Mouse (Mus musculus) embryo, embryonic 11.5 days (tissue): ENCODE measurements around the gene Gab2.

Experiments
- DNase-seq: peaks from one replicate; pipeline ENCODE4 v3.0.0-alpha.2; 2012; ENCODE audit warnings: low read depth, low spot score

Gene Gab2

DNA sequence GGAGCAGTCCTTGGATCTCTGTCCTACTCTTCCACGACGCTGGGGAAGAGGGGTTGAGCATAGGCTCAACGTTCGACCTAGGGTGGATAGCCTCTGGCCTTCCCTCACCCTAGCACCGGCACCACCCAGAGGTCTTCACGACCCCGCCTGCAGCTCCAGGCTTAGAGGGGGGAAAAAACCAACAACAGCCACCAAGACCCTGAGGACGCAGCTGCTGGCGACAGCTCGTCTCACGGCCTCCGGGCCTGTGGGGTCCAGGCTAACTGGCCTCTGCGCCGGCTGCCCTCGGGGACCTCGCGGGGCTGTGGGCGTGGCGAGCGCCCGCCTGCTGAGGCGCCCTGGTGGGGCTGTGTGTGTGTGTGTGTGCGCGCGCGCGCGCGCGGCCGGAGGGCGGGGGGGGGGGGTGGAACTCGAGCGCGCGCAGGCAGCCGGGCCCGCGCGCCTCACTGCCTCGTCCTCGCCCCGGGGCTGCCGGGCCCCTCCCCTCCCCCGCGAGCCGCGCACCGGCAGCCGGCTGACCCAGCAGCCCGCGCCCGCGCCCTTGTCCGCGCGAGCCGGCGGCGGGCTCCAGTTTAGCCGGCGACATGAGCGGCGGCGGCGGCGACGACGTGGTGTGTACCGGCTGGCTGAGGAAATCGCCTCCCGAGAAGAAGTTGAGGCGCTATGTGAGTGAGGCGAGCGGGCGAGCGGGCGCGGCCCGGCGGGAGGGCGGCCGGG is at the start of gene Gab2:
Gab2 (plus strand) TSS at position 345 of the 717 bp plus-strand sequence.
- DNase-seq: peak; percentile 55

DNA sequence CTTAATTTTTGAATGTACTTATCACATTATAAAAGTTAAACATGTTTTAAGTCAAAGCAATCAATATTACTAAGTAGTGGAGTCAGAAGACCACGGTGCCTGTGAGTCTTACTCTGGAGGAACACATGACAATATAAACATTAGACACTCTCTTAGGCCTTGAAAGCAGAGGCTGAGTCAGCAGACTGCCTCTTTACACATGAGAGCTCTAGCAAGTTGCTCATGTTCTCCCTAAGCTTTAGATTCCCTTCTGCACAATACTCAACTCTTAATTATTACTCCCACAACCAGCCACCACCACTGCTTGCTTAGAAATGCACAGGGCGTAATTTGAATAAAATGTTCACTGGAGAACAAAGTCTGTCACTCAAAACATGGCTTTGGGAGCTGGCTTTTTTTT is 49.0 kb upstream of the Gab2 start:
- no peak for DNase-seq

- no peak for DNase-seq
Measured at GRCm38 (mm10) chr7:97039641-97040040, 41.7 kb upstream of the Gab2 start.

DNA sequence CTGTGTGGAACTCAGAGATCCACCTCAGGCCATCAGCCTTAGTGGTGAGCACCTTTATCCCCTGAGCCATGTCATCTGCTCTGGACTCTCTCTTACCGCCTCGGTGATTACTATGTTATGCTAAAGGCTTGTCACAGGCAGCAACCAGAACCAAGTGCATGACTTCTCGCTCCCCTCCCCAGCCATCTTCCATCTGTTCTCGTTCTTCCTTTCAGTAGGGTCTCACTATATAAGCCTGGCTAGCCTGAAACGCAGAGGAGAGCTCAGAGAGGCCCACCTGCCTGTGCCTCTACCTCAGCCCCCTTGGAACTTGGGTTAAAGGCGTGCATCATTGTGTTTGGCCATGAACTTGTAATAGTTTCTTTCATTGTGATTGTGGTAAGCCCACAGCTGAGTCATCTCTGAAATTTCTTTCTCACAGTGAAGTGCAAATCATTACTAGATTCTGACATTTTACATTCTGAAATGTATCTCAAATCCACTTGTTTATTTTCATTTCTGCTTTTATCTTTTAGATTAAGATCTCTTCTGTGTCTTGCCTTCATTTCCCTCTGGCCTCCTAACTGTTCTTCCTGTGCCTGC is 39.4 kb upstream of the Gab2 start:
- no peak for DNase-seq

- DNase-seq: no peak
Measured at GRCm38 (mm10) chr7:97042981-97043380, 38.4 kb upstream of the Gab2 start.

DNA sequence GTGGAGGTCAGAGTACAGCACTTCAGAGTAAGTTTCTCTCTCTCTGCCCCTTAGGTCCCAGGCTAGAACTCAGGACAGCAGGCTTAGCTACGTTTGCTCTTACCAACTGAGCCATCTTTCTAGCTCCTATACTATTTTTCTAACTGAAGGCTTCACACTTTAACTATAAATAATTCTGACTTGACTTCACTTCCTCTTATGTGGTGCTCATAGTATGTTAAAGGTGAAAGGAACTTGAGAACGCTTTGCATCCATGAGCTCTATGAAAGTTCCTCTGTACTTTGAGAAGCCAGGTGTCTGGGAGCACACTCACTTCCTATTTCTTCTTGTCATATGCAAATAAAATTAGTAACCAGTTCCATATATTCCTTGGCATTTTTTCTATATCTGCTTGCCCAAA is 20.4 kb upstream of the Gab2 start:
- DNase-seq: no peak

DNA sequence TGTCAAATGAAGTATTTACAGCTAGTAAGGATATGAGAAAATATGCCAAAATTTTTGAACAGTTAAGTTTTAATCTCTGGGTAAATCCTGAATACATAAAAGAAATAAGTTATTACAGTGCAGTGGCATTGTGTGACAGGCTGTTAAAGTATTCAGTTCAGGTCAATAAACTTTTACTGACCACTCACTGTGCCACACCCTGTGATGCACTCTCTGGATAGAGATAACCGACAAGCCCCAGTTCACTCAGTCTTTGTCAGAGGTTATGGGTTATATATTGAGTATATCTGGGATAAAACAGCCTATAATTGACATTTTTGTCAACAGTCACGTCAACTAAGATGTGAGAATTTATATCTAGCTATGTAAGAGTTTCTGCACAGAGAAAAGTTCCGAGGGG is 9.9 kb upstream of the Gab2 start:
- DNase-seq: no peak

DNA sequence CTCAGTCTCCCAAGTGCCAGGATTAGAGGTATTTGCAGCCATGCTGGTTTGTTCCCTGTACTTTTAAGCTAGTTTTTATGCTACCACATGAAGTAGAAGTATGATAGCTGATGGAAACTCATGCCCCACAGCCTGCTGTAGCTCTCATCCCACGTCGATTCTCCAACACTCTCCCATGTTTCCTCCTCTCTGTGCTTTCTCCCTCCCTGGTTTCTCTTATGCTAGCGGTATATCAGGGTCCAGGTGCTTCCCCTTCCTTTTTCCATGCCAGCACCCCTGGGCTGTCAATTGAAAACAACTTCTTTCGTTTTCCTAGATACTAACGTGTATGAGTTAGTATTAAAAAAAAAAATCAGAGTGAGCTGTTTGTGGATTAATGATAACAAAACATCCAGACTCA is 9.3 kb upstream of the Gab2 start:
- DNase-seq: no peak

DNA sequence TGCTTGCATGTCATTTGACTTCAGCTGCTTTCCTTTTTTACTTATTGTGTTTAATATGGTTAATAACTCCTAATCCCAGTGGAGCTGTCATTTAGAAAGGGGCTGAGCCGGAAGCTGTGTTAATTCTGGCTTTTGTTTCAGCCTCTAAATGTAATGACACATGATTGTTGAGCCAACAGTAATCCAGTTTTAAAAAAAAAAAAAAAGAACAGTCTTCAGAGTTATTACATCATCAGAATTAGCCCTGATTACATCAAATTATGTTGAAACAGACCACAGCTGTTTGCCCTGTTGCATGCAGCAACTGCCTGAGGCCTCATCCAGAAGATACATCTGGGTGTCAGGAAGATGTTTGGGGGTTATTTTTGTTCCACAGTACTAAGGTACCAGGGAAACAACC is 6.4 kb upstream of the Gab2 start:
- no peak for DNase-seq

DNA sequence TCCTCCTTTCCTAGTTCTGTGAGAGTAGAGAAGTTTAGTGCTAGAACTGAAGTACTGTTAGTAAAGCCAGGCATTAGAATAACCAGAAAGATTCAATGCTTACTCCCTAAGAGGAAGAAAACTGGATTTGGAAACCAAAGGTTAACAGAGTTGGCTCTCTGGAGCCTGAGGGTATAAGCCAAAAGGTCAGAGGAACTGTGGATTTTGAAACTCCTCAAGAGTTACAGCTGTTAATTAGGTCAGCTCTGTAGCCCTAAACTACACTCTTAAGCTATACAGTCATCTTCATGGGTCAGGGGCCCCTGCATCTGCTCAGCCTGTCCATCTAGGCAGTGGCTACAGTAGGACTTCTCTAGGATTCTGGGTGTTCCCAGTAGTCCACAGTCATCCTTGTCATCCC is 4.4 kb upstream of the Gab2 start:
- DNase-seq: no peak

DNA sequence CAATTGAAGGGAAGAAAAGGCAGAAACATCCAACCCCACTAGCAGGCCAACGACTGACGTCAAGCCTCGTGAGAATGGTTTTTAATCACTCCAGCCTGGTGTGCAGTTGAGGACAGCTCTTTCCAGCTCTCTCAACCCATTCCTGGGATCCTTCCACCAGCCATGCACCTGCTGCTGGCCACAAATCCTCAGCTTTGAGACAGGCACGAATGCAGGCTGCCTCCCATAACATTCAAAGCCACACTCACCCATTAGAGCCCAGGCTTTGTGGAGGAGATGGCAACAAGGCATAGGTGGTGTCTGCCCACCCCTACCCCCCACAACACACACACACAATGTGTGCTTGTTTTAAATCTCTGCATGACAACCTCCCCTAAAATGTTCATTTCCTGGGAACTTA is 2.7 kb upstream of the Gab2 start:
- no peak for DNase-seq

GRCm38 (mm10) chr7:97079145-97079544 is 2.2 kb upstream of the Gab2 start:
- DNase-seq: no peak

DNA sequence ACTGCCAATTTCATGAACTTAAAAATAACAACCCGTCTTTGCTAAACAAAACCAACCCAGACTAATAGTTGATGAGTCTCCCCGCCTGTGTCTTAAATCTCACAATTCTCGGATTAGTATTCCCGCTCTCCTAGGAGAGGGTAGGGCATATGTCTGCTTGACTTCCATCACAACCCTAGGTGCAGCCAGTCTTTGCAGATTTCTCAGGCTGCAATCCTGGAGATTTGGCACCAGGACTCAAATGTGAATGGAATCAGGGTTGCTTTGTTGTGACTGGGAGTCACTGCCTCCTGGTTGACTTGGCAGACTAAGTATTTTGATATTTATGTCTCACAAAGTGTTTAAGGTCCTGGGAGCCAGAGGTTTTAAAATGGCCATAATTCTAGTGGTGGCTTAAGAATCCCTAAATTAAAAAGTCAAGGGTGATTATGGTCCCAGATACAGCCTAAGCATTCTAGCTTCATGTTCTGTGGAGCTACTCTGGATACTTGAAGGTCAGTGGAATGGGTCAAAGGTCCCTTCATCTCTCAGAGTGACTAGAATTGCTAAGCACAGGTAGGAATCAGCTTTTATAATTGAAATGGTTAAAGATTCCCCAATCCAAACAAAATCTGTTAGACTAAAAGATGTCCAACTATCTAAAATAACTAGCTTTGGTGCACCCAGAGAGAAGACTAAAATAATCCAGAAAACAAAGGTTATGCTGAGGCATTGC is 1.6 kb upstream of the Gab2 start:
- DNase-seq: no peak

- no peak for DNase-seq
Measured at GRCm38 (mm10) chr7:97080621-97081241, 655 bp upstream of the Gab2 start.

DNA sequence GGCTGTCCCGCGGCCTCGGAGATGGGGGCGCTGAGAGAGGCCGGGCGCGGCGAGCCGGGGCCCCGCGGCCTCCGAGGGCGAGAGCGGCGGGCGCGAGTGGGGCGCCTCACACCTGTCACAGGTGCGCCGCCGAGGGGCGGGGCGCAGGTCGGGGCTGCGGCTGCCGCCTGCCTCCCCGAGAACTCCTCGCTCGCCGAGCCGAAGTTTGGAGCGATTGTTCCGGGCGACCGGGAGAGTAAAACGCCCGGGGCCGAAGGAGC is 503 bp downstream of the Gab2 start:
- DNase-seq: no peak

DNA sequence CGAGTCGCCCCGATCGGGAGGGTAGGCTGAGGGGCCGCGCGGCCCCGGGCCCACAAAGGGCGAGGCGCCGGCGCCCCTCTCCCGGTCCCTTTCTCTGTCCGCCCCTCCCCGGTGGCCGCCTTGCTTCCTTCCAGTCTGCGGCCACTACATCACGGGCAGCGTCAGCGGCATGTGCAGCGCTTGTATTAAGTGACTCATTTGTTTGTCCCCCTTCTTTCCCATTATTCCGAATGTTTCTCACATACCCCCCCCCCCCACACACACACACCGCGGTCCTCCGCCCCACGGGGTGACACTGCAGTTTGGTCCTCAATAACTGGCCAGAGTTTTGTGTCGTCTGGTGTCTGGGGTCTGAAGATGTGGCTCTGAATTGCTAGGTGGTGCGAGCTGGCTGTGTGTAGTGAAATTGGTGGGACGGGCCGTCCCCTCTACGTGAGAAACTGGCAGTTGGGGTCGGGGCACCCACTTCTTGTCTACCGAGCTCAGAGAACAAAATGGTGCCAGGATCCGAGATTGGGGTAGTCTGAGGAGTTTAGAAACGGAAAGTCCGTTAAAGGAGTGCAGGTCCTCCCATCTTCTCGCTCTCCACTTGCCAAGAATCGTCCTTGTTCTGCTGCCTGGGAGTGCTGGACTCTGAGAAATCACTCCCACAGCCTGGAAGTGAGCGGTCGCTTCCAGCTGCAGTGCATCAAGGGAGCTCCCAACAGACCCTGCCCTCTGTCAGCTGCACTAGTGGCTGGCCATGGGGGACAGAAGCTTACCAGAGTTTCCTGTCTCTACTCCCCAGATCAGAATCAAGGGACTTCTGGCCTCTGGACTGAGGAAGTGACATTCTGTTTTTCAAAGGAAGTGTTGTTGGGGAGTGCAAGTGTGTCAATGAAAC is 1.1 kb downstream of the Gab2 start:
- peak; percentile 40 for DNase-seq

DNA sequence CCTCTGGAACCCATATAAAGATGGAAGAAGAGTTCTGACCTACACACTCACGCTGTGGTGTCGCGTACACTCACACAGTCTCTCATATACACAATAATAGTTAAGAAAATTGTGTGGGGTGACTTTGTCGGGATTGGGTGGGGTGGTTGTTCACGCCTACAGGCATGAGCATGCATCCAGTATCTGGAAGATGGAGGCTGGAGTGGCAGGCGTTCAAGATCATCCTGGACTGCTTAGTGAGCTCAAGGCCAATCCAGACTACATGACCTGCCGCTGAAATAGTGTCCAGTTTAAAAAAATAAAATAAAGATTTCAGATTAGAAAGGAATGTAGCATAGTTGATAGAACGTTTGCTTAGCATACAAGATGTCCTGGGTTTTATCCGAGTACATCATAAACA is 2.2 kb downstream of the Gab2 start:
- no peak for DNase-seq

DNA sequence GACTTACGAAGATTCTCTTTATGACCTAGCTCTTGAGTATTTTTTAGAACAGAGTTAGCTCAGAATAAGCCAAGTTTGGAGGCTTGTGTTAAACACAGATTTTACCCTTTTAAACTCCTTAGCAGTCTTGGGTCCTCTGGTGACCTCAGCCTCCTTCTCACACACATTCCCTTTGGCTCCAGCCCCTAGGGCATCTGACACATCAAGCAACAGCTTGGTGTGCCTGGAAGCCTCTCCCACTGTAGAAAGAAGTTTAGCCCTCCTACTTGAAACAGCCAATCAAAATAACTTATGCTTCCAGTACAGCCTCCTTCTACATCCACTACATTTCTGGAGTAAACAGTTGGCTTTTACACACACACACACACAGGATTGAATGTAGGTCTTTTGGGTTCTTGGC is 2.8 kb downstream of the Gab2 start:
- no peak for DNase-seq

DNA sequence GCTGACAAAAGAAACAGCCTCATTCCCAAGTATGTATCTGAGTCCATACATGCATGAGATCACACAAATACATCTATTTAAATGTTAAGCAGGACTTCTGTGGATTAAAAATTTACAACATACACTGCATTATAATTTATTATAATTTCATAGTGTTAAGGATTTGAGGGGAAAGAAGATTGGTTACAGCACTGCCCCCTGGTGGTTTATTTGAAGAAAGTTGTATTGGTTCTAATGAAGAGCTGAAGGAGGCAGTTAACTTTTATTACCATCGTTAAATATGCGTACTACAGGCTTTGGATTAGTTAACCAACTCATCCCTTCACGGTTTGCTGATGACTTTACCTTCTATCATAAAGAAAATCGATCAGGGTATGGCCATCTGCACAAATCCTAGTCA is 3.9 kb downstream of the Gab2 start:
- DNase-seq: no peak

GRCm38 (mm10) chr7:97094241-97094640 is 12.9 kb downstream of the Gab2 start:
- no peak for DNase-seq

- no peak for DNase-seq
Measured at GRCm38 (mm10) chr7:97108119-97108518, 26.7 kb downstream of the Gab2 start.

- DNase-seq: no peak
Measured at GRCm38 (mm10) chr7:97128949-97129348, 47.6 kb downstream of the Gab2 start.
